Mouse (Mus musculus): ENCODE data around the gene Rnf185. TPM values are rescaled to one million over a fixed set of nuclear protein-coding genes. Genes with fewer than 3 reads are reported as not detected.

Gene Rnf185
- polyA plus RNA-seq, 1 experiment: 30.9 TPM

DNA sequence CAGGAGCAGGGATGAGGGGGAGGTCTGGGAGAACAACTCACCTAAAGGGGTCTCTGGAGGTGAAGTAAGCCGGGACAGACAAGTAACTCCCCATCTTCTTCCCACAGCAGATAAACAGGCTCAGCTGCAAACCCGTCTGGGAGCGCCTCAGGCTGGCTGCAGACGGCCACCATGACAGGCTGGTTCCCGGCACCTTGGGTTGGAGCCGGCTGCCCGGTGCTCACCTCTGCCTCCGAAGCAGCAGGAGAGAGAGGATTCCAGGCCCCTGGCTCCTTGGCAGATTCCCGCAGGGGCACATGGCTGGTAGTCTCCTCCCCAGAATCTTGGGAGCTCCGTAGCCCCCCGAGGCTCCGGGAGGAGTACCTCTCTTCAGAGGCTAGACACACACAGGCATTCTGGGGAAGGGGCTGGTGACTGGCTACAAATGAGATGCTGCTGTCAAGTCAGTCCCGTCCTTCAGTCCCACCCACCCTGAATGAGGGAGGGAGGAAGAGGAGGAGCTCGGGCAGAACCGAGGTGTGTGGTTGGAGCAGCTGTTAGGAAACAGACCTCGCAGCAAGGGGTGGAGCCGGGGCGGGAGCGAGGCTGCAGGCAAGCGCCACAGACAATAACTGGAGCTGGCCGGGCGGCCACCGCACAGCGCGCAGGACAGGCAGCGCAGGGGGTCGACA, 81.1 kb downstream of the Rnf185 start:
- Histone ChIP-seq H3K4me3 (ENCODE audit: insufficient read depth, low read length) (peak overlapping the region; percentile 66), H3K4me1 (ENCODE audit: control insufficient read depth, insufficient read depth, low read length) (peaks cover 16% of the 10 kb centered on the region), H3K27ac (ENCODE audit: insufficient read depth, low read length) (peak overlapping the region; percentile 25; the same call in 1 of the 2 replicates)
- peak; percentile 91 for TF ChIP-seq POLR2A (IDR thresholded peaks at IDR 0.05; ENCODE audit: low read depth, low read length)
- TF ChIP-seq CTCF (IDR thresholded peaks at IDR 0.05; ENCODE audit: borderline replicate concordance, insufficient read depth, low read length): no peak

DNA sequence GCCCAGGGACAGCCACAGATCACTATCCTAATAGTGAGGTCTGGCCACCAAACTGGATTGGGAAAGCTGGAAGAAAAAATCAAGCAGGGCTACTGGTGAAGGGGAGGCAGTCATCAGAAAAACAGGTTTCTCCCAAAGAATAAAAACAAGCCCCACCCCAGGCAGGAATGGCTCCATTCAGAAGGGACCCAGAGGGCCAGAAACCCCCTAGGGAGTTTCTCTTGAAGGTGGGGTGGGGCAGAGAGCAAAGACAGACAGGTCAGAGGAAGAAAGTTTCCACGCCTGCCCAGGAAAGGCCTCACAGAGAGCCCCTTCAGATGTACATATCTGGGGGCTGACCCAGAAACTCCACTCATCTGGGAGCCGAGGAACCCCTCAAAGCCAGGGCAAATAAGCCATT, 82.0 kb downstream of the Rnf185 start:
- TF ChIP-seq POLR2A (IDR thresholded peaks at IDR 0.05; ENCODE audit: low read depth, low read length) (no peak), CTCF (IDR thresholded peaks at IDR 0.05; ENCODE audit: borderline replicate concordance, insufficient read depth, low read length) (no peak)
- Histone ChIP-seq H3K27ac (ENCODE audit: insufficient read depth, low read length) (peak overlapping the region; percentile 0; the same call in 1 of the 2 replicates), H3K4me1 (ENCODE audit: control insufficient read depth, insufficient read depth, low read length) (peaks cover 9% of the 10 kb centered on the region), H3K4me3 (ENCODE audit: insufficient read depth, low read length) (peak overlapping the region; percentile 66)

DNA sequence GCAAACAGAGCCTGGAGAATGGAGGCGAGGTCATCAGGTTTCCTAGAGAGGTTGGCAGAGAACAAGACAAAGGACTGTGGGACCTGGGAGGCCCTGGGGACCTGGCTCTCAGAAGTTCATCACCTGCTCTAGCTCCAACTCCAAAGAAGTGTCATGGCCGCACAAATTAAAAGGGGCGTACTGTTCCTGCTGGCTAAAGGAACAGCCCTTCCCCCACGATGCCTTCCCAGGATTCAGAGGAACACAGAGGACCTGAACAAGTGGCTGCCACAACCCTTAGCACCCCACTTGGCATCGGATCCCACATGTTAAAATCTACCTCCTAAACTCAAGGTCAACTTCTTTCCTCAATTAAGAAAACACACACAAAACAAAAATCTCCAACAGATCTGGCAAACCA, 82.7 kb downstream of the Rnf185 start:
- peaks cover 8% of the 10 kb centered on the region for H3K4me1 ChIP-seq (ENCODE audit: control insufficient read depth, insufficient read depth, low read length)
- TF ChIP-seq POLR2A (IDR thresholded peaks at IDR 0.05; ENCODE audit: low read depth, low read length) (no peak), CTCF (IDR thresholded peaks at IDR 0.05; ENCODE audit: borderline replicate concordance, insufficient read depth, low read length) (no peak)
- H3K27ac ChIP-seq (ENCODE audit: insufficient read depth, low read length): no peak overlapping the region
- H3K4me3 ChIP-seq (ENCODE audit: insufficient read depth, low read length): peak overlapping the region; percentile 66; the same call in 1 of the 2 replicates

DNA sequence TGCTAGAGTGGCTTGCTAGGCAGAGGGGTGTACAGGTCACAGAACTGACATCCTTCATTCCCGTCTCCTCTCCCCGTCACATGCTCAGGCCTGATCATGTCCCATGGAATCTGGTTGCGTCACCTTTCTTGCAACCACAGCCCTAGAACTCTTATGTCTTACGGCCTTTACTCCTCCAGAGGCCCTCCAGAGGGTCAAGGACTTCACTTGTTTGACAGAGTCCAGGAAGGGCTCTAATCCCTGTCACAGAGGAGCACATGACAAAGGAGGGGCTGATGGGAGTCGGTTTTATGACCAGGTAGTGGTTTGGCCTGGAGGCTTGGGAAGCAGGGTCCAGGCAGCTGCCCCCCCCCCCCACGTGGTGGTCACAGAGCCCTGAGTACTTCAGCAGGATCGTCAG, 83.2 kb downstream of the Rnf185 start:
- Histone ChIP-seq H3K27ac (ENCODE audit: insufficient read depth, low read length) (no peak overlapping the region), H3K4me1 (ENCODE audit: control insufficient read depth, insufficient read depth, low read length) (peaks cover 8% of the 10 kb centered on the region), H3K4me3 (ENCODE audit: insufficient read depth, low read length) (0 out of 2 replicates have a peak overlapping the region, but pooled peaks have one; percentile 3)
- TF ChIP-seq POLR2A (IDR thresholded peaks at IDR 0.05; ENCODE audit: low read depth, low read length) (no peak), CTCF (IDR thresholded peaks at IDR 0.05; ENCODE audit: borderline replicate concordance, insufficient read depth, low read length) (no peak)

DNA sequence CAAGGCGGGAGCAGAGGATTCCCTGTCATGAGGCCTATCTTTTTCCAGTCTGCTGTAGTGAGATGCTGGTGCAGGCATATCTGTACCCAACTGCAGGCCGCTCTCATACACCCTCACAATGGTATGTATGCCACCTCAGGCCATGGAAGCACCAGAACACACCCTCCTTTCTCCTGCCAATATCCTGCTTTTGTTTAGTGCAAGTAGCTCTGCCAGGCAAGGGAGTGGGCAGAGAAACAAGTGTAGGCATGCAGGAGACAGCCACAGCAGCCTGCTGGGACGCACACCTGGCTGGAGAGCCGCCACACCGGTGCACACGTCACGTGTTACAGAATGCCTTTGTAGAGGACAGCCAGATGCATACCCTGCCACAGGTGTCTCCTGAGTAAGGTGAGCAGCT, 85.8 kb downstream of the Rnf185 start:
- TF ChIP-seq POLR2A (IDR thresholded peaks at IDR 0.05; ENCODE audit: low read depth, low read length): no peak
- no peak for TF ChIP-seq CTCF (IDR thresholded peaks at IDR 0.05; ENCODE audit: borderline replicate concordance, insufficient read depth, low read length)
- no peak overlapping the region for H3K27ac ChIP-seq (ENCODE audit: insufficient read depth, low read length)
- no peak overlapping the region for H3K4me3 ChIP-seq (ENCODE audit: insufficient read depth, low read length)
- H3K4me1 ChIP-seq (ENCODE audit: control insufficient read depth, insufficient read depth, low read length): no peaks in the 10 kb centered on the region; the same call in 1 of the 2 replicates

Other genes starting within 250 kb of the Rnf185 start
- gene Eif4enif1, start 250.0 kb downstream of the Rnf185 start, polyA plus RNA-seq (2011; ENCODE audit: insufficient read length, low read depth, missing spikeins): 57.2 and 71.9 TPM in 2 replicates
- gene Drg1, start 185.9 kb downstream of the Rnf185 start, polyA plus RNA-seq (2011; ENCODE audit: insufficient read length, low read depth, missing spikeins): 102 and 112 TPM in 2 replicates
- gene Patz1, start 163.5 kb downstream of the Rnf185 start, polyA plus RNA-seq (2011; ENCODE audit: insufficient read length, low read depth, missing spikeins): 23.4 and 26.5 TPM in 2 replicates
- gene Pik3ip1, start 122.0 kb downstream of the Rnf185 start, polyA plus RNA-seq (2011; ENCODE audit: insufficient read length, low read depth, missing spikeins): 21.1 and 22.8 TPM in 2 replicates
- 58.3 and 68.6 TPM in 2 replicates for gene Limk2, start 43.2 kb downstream of the Rnf185 start, polyA plus RNA-seq (2011; ENCODE audit: insufficient read length, low read depth, missing spikeins)
- 0.25 TPM in 1 of 2 replicates, not detected in the other for gene Pla2g3, start 35.9 kb upstream of the Rnf185 start, polyA plus RNA-seq (2011; ENCODE audit: insufficient read length, low read depth, missing spikeins)
- gene Inpp5j, start 52.5 kb upstream of the Rnf185 start, polyA plus RNA-seq (2011; ENCODE audit: insufficient read length, low read depth, missing spikeins): not detected in 2 replicates
- gene Selenom, start 62.3 kb upstream of the Rnf185 start, polyA plus RNA-seq (2011; ENCODE audit: insufficient read length, low read depth, missing spikeins): 148 and 152 TPM in 2 replicates
- 78.7 and 79.0 TPM in 2 replicates for gene Smtn, start 88.2 kb upstream of the Rnf185 start, polyA plus RNA-seq (2011; ENCODE audit: insufficient read length, low read depth, missing spikeins)
- 61.9 and 72.0 TPM in 2 replicates for gene Morc2a, start 196.8 kb upstream of the Rnf185 start, polyA plus RNA-seq (2011; ENCODE audit: insufficient read length, low read depth, missing spikeins)

Measured in embryonic fibroblast, embryonic 13.5 days (primary cell).